Mouse (Mus musculus) E14TG2a.4 (cell line): ENCODE results near the gene Ldlrad3.

Experiments used
- CTCF ChIP-seq: conservative IDR thresholded peaks from 2 replicates; pipeline ENCODE4 v1.5.1; 2014; ENCODE audit warnings: low read length
- POU5F1 ChIP-seq: IDR thresholded peaks from 2 replicates; pipeline ENCODE4 v1.6.1; 2014; ENCODE audit warnings: low read length, borderline replicate concordance

DNA sequence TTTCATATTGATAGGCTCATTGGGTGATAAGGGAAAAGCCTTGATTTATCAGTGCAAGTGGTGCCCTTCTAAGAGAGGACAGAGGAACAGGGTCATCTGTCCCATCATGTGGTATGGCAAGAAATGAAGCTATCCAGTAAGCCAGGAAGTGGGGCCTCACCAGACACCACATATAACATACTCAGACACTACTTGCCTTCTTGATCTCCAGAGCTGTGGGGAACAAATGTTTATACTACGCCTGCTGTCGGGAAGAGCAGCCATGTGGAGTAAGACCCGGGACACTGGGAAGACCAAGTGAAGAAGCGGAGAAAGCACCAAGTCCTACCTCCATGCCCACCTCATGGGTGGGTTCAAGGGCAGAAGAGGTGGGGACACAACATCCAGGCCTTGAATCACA lies 86.9 kb downstream of the Ldlrad3 start:
- TF ChIP-seq CTCF (no peak), POU5F1 (no peak)
